Mouse (Mus musculus): Measurements from ENCODE around the gene Flrt1. TPM values are rescaled to one million over a fixed set of nuclear protein-coding genes. Genes with fewer than 3 reads are reported as not detected.
A peak's percentile ranks its signal among the peaks of the same experiment; 100 is the strongest.

Gene Flrt1
- total and polyA plus RNA-seq, 3 experiments: 0.84 to 1.2 (median 1.1) TPM

- no peaks in the 10 kb centered on the region for H3K36me3 ChIP-seq (ENCODE audit: control insufficient read depth, insufficient read depth, low read length)
- DNase-seq: peak in 1 of 2 experiments; percentile 19
- H3K4me1 ChIP-seq (ENCODE audit: control insufficient read depth, insufficient read depth, low read length): no peaks in the 10 kb centered on the region; the same call in 1 of the 2 replicates
- WGBS: 64% methylated on average over 7 of the region's 7 CpGs
- no peak overlapping the region for H3K4me3 ChIP-seq
- no peaks in the 10 kb centered on the region for H3K27me3 ChIP-seq (ENCODE audit: control insufficient read depth, insufficient read depth, low read length)
- no peaks in the 10 kb centered on the region for H3K79me2 ChIP-seq (replicated peaks; ENCODE audit: control insufficient read depth, insufficient read depth, low read length)
- intact Hi-C loops (cut with DNase I): no loop called here
- TF ChIP-seq POLR2A (IDR thresholded peaks at IDR 0.05; ENCODE audit: insufficient read depth, low read depth, low read length): no peak
- 0 out of 2 replicates have a peak, but pooled peaks have one; percentile 0 for TF ChIP-seq EP300 (IDR thresholded peaks at IDR 0.05; ENCODE audit: insufficient read depth, low read depth, low read length)
- TF ChIP-seq CTCF (IDR thresholded peaks at IDR 0.05): no peak
- H3K9ac ChIP-seq (ENCODE audit: low read depth, low read length): no peak overlapping the region
- no peak overlapping the region; the same call in 1 of the 2 replicates for H3K27ac ChIP-seq
Measured at GRCm38 (mm10) chr19:7149158-7149685, 43.7 kb upstream of the Flrt1 start.

DNA sequence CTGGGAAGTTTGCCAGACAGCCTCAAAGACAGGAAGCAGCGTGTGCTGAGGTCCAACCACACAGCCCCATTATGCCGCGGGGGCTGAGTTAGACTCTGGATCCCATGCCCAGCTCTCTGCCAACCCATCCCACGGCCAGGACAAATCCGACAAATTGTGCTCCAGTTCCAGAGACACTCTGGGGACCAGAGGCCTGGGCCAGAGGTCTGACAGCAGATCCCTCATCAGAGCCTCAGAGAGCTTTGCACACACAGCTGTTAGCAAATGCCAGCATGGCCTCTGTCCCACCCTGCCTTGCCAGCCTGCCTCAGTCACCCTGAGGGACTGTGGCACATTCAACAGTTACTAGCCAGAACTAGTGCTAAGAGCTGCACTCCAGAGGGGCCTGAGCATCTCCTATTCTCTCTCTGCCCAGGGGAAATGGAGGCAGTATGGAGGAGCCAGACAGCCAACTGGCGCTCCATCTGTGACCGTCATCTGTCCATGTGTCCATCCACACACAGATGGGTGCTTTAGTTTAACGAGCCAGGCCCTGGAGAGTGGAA, 43.1 kb upstream of the Flrt1 start:
- Histone ChIP-seq H3K9ac (ENCODE audit: low read depth, low read length) (no peak overlapping the region), H3K36me3 (ENCODE audit: control insufficient read depth, insufficient read depth, low read length) (no peaks in the 10 kb centered on the region), H3K4me1 (ENCODE audit: control insufficient read depth, insufficient read depth, low read length) (peaks cover under 1% of the 10 kb centered on the region), H3K4me3 (no peak overlapping the region), H3K27ac (no peak overlapping the region; the same call in 1 of the 2 replicates), H3K79me2 (replicated peaks; ENCODE audit: control insufficient read depth, insufficient read depth, low read length) (no peaks in the 10 kb centered on the region), H3K27me3 (ENCODE audit: control insufficient read depth, insufficient read depth, low read length) (peaks cover 2% of the 10 kb centered on the region; the same call in 1 of the 2 replicates)
- no peak for DNase-seq
- intact Hi-C loops (cut with DNase I): no loop called here
- TF ChIP-seq CTCF (IDR thresholded peaks at IDR 0.05) (no peak), POLR2A (IDR thresholded peaks at IDR 0.05; ENCODE audit: insufficient read depth, low read depth, low read length) (no peak), EP300 (IDR thresholded peaks at IDR 0.05; ENCODE audit: insufficient read depth, low read depth, low read length) (no peak)
- WGBS: 42% methylated on average over 8 of the region's 8 CpGs

GRCm38 (mm10) chr19:7148096-7148495, 42.6 kb upstream of the Flrt1 start:
- H3K9ac ChIP-seq (ENCODE audit: low read depth, low read length): no peak overlapping the region
- peaks cover 4% of the 10 kb centered on the region for H3K4me1 ChIP-seq (ENCODE audit: control insufficient read depth, insufficient read depth, low read length)
- no peak for DNase-seq
- no peak for TF ChIP-seq CTCF (IDR thresholded peaks at IDR 0.05)
- no peak for TF ChIP-seq EP300 (IDR thresholded peaks at IDR 0.05; ENCODE audit: insufficient read depth, low read depth, low read length)
- no peak for TF ChIP-seq POLR2A (IDR thresholded peaks at IDR 0.05; ENCODE audit: insufficient read depth, low read depth, low read length)
- intact Hi-C loops (cut with DNase I): no loop called here
- H3K27me3 ChIP-seq (ENCODE audit: control insufficient read depth, insufficient read depth, low read length): peaks cover 2% of the 10 kb centered on the region; the same call in 1 of the 2 replicates
- H3K4me3 ChIP-seq: no peak overlapping the region
- 35% methylated on average over 4 of the region's 4 CpGs for WGBS
- H3K79me2 ChIP-seq (replicated peaks; ENCODE audit: control insufficient read depth, insufficient read depth, low read length): no peaks in the 10 kb centered on the region
- H3K36me3 ChIP-seq (ENCODE audit: control insufficient read depth, insufficient read depth, low read length): no peaks in the 10 kb centered on the region
- H3K27ac ChIP-seq: no peak overlapping the region

- Histone ChIP-seq H3K27ac (no peak overlapping the region), H3K36me3 (ENCODE audit: control insufficient read depth, insufficient read depth, low read length) (no peaks in the 10 kb centered on the region), H3K27me3 (ENCODE audit: control insufficient read depth, insufficient read depth, low read length) (peaks cover 2% of the 10 kb centered on the region; the same call in 1 of the 2 replicates), H3K4me1 (ENCODE audit: control insufficient read depth, insufficient read depth, low read length) (peaks cover 4% of the 10 kb centered on the region), H3K4me3 (no peak overlapping the region), H3K9ac (ENCODE audit: low read depth, low read length) (no peak overlapping the region), H3K79me2 (replicated peaks; ENCODE audit: control insufficient read depth, insufficient read depth, low read length) (no peaks in the 10 kb centered on the region)
- WGBS: 60% methylated on average over 13 of the region's 13 CpGs
- intact Hi-C loops (cut with DNase I): no loop called here
- DNase-seq: peak in 1 of 2 experiments; percentile 62
- no peak for TF ChIP-seq POLR2A (IDR thresholded peaks at IDR 0.05; ENCODE audit: insufficient read depth, low read depth, low read length)
- no peak for TF ChIP-seq CTCF (IDR thresholded peaks at IDR 0.05)
- no peak for TF ChIP-seq EP300 (IDR thresholded peaks at IDR 0.05; ENCODE audit: insufficient read depth, low read depth, low read length)
Measured at GRCm38 (mm10) chr19:7146376-7146775, 40.8 kb upstream of the Flrt1 start.

DNA sequence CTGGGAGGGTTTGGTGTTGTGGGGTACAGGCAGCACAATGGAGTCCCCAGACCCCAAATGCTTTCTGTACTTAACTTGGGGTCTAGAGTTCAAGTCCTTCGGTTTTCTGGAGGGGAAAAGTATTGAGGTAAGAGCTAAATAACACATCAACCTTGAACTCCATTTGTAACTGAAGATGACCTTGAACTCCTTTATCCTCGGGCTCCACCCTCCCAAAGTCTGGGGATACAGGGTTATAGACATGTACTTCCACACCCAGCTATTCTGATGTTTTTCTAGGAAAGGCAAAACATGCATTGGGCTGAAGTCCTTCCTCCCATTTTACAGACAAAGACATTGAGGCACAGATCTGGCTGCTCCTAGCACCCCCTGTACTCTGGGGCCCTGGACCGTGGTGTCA, 38.9 kb upstream of the Flrt1 start:
- H3K4me1 ChIP-seq (ENCODE audit: control insufficient read depth, insufficient read depth, low read length): peaks cover 6% of the 10 kb centered on the region

DNA sequence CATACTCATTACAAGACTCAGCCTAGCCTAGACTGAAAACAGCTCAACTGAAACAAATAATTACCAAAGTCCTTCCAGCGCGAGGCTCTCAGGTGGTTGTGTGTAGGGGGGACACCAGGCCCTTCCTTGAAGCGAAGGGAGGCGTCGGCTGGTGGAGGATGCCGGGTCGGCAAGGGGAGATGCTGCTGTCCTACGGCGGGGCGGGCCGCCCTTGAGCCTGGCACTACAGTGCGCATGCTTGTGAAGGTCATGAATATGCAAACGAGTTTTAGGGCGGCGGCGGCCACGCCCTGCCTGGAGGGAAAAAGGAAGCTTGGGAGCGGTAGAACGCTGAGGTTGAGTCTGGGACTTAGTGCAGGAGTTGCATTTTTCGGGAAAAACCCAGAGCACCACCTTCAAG, 38.3 kb upstream of the Flrt1 start:
- Histone ChIP-seq H3K79me2 (replicated peaks; ENCODE audit: control insufficient read depth, insufficient read depth, low read length) (no peaks in the 10 kb centered on the region), H3K36me3 (ENCODE audit: control insufficient read depth, insufficient read depth, low read length) (no peaks in the 10 kb centered on the region), H3K9ac (ENCODE audit: low read depth, low read length) (no peak overlapping the region), H3K27ac (no peak overlapping the region), H3K4me3 (peak overlapping the region; percentile 4), H3K27me3 (ENCODE audit: control insufficient read depth, insufficient read depth, low read length) (peaks cover 2% of the 10 kb centered on the region; the same call in 1 of the 2 replicates), H3K4me1 (ENCODE audit: control insufficient read depth, insufficient read depth, low read length) (peaks cover 6% of the 10 kb centered on the region)
- intact Hi-C loops (cut with DNase I): no loop called here
- TF ChIP-seq EP300 (IDR thresholded peaks at IDR 0.05; ENCODE audit: insufficient read depth, low read depth, low read length): no peak
- TF ChIP-seq POLR2A (IDR thresholded peaks at IDR 0.05; ENCODE audit: insufficient read depth, low read depth, low read length): peak; percentile 31; the same call in 1 of the 2 replicates
- 2% methylated on average over 20 of the region's 20 CpGs for WGBS
- DNase-seq: peak; percentile 60 to 67

More for the DNA sequence above, 38.9 kb upstream of the Flrt1 start:
- Histone ChIP-seq H3K4me3 (no peak overlapping the region), H3K36me3 (ENCODE audit: control insufficient read depth, insufficient read depth, low read length) (no peaks in the 10 kb centered on the region), H3K9ac (ENCODE audit: low read depth, low read length) (no peak overlapping the region), H3K27ac (no peak overlapping the region), H3K79me2 (replicated peaks; ENCODE audit: control insufficient read depth, insufficient read depth, low read length) (no peaks in the 10 kb centered on the region), H3K27me3 (ENCODE audit: control insufficient read depth, insufficient read depth, low read length) (peaks cover 2% of the 10 kb centered on the region; the same call in 1 of the 2 replicates)
- intact Hi-C loops (cut with DNase I): no loop called here
- no peak for DNase-seq
- WGBS: 73% methylated on average over 3 of the region's 3 CpGs
- no peak for TF ChIP-seq POLR2A (IDR thresholded peaks at IDR 0.05; ENCODE audit: insufficient read depth, low read depth, low read length)
- TF ChIP-seq EP300 (IDR thresholded peaks at IDR 0.05; ENCODE audit: insufficient read depth, low read depth, low read length): no peak
- TF ChIP-seq CTCF (IDR thresholded peaks at IDR 0.05): no peak
